Mouse (Mus musculus) liver, postnatal 0 days (tissue): Measurements from ENCODE around the gene Ap2s1. TPM values are rescaled to one million over a fixed set of nuclear protein-coding genes. Genes with fewer than 3 reads are reported as not detected.

Source experiments
- ATAC-seq: fragments of 200-750 bp; cut with Nextera tagmentation; 2 replicates; pipeline ENCODE4 v1.8.0; 2017; ENCODE audit warnings: mild to moderate bottlenecking, moderate library complexity
- DNase-seq: peaks from one replicate; pipeline ENCODE4 v3.0.0-alpha.2; 2016
- H3K27ac ChIP-seq: fragments of 300-500 bp; sonication (generic); 2 replicates; pipeline ENCODE4 v1.5.1; 2014; ENCODE audit warnings: antibody characterized with exemption, moderate library complexity, mild to moderate bottlenecking, low read depth
- H3K27me3 ChIP-seq: fragments of 300-500 bp; sonication (generic); 2 replicates; pipeline ENCODE4 v1.6.1; 2014; ENCODE audit warnings: low read length, control low read depth, mixed read lengths; ENCODE audit not compliant: insufficient read depth
- H3K36me3 ChIP-seq: fragments of 300-500 bp; sonication (generic); replicated peaks from 2 replicates; pipeline ENCODE4 v1.6.1; 2014; ENCODE audit warnings: mild to moderate bottlenecking, control low read depth, low read length, moderate library complexity, mixed read lengths; ENCODE audit not compliant: insufficient read depth
- H3K4me1 ChIP-seq: fragments of 300-500 bp; sonication (generic); 2 replicates; pipeline ENCODE4 v1.6.1; 2014; ENCODE audit warnings: antibody characterized with exemption, mild to moderate bottlenecking, control low read depth; ENCODE audit not compliant: insufficient read depth
- H3K4me2 ChIP-seq: fragments of 300-500 bp; sonication (generic); 2 replicates; pipeline ENCODE4 v1.6.1; 2014; ENCODE audit warnings: low read depth, mild to moderate bottlenecking, low read length, moderate library complexity, mixed read lengths
- H3K4me3 ChIP-seq: fragments of 300-500 bp; sonication (generic); 2 replicates; pipeline ENCODE4 v1.5.1; 2014; ENCODE audit warnings: low read depth, low read length
- H3K9ac ChIP-seq: fragments of 300-500 bp; sonication (generic); replicated peaks from 2 replicates; pipeline ENCODE4 v1.6.1; 2014; ENCODE audit warnings: mild to moderate bottlenecking, moderate library complexity
- H3K9me3 ChIP-seq: fragments of 300-500 bp; sonication (generic); 2 replicates; pipeline ENCODE4 v1.6.1; 2016; ENCODE audit warnings: mild to moderate bottlenecking, control low read depth, low read length, mixed read lengths
- CTCF ChIP-seq: sonication (generic); IDR thresholded peaks from 2 replicates; pipeline ENCODE4 v1.5.1; 2016; ENCODE audit warnings: antibody characterized with exemption, low read depth
- EP300 ChIP-seq: IDR thresholded peaks from 2 replicates; pipeline ENCODE4 v1.6.1; 2016; ENCODE audit warnings: antibody characterized with exemption, low read depth, mild to moderate bottlenecking
- WGBS: fragments of 180-500 bp; shearing (Covaris S2); extraction: QIAGEN DNeasy Blood & Tissue Kit; methylation state at CpG from one replicate; pipeline ENCODE4 v1.1.7; 2014; ENCODE audit not compliant: insufficient replicate concordance; 5-methylcytosine and 5-hydroxymethylcytosine counted together
- polyA plus RNA-seq: library from polyadenylated mRNA; unstranded; fragments of >200 nt; fragmentation: Nextera tagmentation; extraction: Ambion mirVana; gene quantifications from 2 replicates; pipeline ENCODE4 v1.2.1, GENCODE M21; 2015

Ap2s1 gene
- polyA plus RNA-seq, 1 experiment from 2014 or later = 153 TPM

DNA sequence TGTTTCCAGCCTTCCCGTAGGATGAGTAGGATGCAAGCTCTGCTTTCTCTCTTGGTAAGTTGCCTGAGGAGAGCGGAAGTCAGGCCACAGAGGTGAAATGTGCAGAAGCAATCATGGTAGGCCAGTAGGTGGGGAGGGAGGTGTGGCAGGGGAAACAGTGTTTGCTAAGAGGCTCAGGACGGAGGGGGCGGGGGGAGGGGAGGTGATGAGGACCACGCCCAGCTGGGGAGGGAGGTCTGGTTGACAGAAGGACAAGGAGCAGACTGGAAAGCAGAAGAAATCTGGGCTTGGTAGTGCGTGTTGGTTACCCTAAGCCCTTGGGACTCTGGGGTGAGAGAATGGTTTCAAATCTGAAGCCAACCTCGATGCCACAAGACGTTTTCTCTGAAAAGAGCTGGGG, 22.1 kb downstream of the Ap2s1 start:
- H3K9me3 ChIP-seq = no peaks in the 10 kb centered on the region
- ATAC-seq = no peak
- no peak overlapping the region; the same call in 1 of the 2 replicates for H3K27ac ChIP-seq
- H3K4me1 ChIP-seq = 0 out of 2 replicates have a peak, but pooled peaks cover 6% of the 10 kb centered on the region
- TF ChIP-seq CTCF (no peak), EP300 (no peak)
- no peaks in the 10 kb centered on the region for H3K36me3 ChIP-seq
- no peak overlapping the region; the same call in 1 of the 2 replicates for H3K9ac ChIP-seq
- no peaks in the 10 kb centered on the region for H3K27me3 ChIP-seq
- 25% methylated on average over 8 of the region's 8 CpGs for WGBS
- peak; percentile 58 for DNase-seq
- H3K4me3 ChIP-seq = no peak overlapping the region
- no peak overlapping the region for H3K4me2 ChIP-seq

DNA sequence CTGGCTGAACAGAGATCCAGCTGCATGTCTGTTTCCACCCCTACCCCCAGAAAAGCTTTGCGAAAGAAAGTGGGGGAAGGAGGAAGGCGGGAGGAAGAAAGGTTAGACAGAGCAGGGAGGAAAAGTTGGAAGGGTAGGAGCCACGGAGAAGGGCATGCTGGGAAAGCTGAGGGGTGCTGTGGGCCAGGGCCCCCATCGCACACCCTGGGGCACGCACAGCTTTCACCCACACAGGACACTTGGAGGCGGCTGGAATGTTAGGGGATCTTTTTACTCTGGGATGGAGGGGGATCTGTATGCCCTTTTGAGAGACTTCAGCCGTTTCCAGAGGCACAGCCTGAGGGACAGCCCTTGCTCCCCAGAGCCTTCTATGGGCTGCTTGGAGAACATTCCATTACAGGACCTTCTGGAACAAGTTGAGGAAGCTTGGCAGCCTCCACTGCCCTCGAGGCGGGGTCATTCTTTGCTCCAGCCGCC, 22.8 kb downstream of the Ap2s1 start:
- DNase-seq = no peak
- Histone ChIP-seq H3K4me2 (no peak overlapping the region), H3K9ac (no peak overlapping the region), H3K27me3 (no peaks in the 10 kb centered on the region), H3K36me3 (no peaks in the 10 kb centered on the region), H3K4me3 (no peak overlapping the region), H3K4me1 (0 out of 2 replicates have a peak, but pooled peaks cover 4% of the 10 kb centered on the region), H3K9me3 (no peaks in the 10 kb centered on the region), H3K27ac (peak overlapping the region; percentile 3; the same call in 1 of the 2 replicates)
- 56% methylated on average over 10 of the region's 10 CpGs for WGBS
- no peak for TF ChIP-seq EP300
- no peak for TF ChIP-seq CTCF
- no peak for ATAC-seq

DNA sequence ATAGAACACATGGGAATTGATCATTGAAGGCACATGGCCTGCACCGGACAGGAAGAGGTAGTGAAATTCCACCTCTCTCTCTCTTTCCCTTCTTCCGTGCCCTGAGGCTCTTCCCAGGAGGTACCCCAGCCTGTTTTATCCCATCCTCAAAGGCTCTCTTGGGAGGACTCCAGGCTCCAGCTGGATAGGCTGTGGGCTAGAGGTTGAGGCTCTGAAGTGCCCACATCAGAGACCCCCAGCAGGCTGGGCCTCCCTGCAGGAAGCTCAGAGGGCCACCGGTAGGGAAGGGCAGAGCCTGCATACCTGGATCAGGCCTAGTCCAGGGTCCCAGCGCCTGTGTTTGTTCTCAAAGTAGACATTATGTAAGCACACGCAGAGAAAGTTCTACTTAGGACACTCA, 23.4 kb downstream of the Ap2s1 start:
- TF ChIP-seq CTCF = no peak
- no peak for TF ChIP-seq EP300
- no peaks in the 10 kb centered on the region for H3K9me3 ChIP-seq
- 0 out of 2 replicates have a peak, but pooled peaks cover 4% of the 10 kb centered on the region for H3K4me1 ChIP-seq
- no peak for ATAC-seq
- 58% methylated on average over 5 of the region's 5 CpGs for WGBS
- no peak overlapping the region for H3K9ac ChIP-seq
- H3K27me3 ChIP-seq = no peaks in the 10 kb centered on the region
- H3K4me2 ChIP-seq = no peak overlapping the region
- no peak overlapping the region for H3K27ac ChIP-seq
- H3K36me3 ChIP-seq = no peaks in the 10 kb centered on the region
- H3K4me3 ChIP-seq = no peak overlapping the region
- DNase-seq = no peak

DNA sequence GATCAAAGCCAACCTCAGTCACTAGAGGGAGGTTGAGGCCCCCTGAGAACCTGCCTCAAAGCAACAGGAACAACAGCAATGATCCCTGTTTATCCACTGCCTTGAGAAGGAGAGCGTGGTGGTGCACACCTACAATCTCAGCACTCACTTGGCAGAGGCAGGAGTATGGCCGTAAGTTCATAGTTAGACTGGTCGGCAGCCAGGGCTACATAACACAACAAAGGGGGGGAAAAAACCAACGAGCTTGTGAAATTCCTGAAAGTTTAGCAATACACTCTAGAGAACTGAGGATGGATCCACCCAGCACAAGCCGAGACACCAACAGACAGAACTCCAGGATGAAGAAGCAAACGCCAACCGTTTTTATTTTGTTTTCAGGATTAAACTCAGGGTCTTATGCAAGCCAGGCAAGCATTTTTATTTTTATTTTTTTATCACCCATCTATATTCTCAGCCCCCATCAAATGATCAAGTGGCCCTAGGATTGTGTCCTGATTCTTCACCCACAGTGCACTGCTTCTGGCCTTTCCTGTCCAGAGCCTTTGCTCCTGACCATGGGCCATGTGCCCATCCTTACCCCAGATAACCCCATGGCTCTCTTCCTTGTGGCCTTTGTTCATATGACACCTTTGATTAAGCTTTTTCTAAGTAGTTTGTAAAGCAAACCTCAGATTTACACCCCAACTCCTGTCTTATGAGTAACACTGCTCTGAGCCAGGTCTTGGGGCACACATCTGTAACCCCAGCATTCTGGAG, 25.4 kb downstream of the Ap2s1 start:
- 79% methylated on average over 7 of the region's 7 CpGs for WGBS
- ATAC-seq = no peak
- no peaks in the 10 kb centered on the region for H3K9me3 ChIP-seq
- H3K4me3 ChIP-seq = no peak overlapping the region
- DNase-seq = no peak
- no peak overlapping the region for H3K4me2 ChIP-seq
- TF ChIP-seq EP300 (no peak), CTCF (no peak)
- H3K36me3 ChIP-seq = no peaks in the 10 kb centered on the region
- H3K9ac ChIP-seq = no peak overlapping the region
- no peaks in the 10 kb centered on the region for H3K27me3 ChIP-seq
- H3K27ac ChIP-seq = no peak overlapping the region
- H3K4me1 ChIP-seq = 0 out of 2 replicates have a peak, but pooled peaks cover 4% of the 10 kb centered on the region

DNA sequence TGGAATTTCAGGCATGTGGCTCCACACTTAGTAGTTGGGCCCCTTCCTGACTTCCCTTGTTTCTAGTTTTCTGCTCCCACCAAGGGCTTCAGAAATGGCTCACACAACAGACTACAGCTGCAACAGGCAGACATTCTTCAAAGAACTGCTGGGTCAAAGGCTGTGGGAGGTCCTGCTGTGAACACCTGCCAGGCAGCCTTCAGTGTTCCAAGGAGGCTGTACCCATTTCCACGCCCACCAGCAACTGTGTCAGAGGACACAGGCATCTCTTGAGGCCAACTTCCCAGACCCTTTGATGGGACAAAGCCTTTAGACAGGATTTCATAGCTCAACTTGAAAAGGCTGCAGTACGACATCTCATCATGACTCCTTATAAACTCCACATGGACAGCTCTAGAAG, 28.2 kb downstream of the Ap2s1 start:
- no peak overlapping the region for H3K4me2 ChIP-seq
- H3K27ac ChIP-seq = no peak overlapping the region
- TF ChIP-seq EP300 (no peak), CTCF (no peak)
- no peaks in the 10 kb centered on the region for H3K27me3 ChIP-seq
- DNase-seq = no peak
- no peaks in the 10 kb centered on the region for H3K4me1 ChIP-seq
- no peak for ATAC-seq
- H3K4me3 ChIP-seq = no peak overlapping the region
- 62% methylated on average over 2 of the region's 2 CpGs for WGBS
- no peaks in the 10 kb centered on the region for H3K9me3 ChIP-seq
- no peaks in the 10 kb centered on the region for H3K36me3 ChIP-seq
- H3K9ac ChIP-seq = no peak overlapping the region

DNA sequence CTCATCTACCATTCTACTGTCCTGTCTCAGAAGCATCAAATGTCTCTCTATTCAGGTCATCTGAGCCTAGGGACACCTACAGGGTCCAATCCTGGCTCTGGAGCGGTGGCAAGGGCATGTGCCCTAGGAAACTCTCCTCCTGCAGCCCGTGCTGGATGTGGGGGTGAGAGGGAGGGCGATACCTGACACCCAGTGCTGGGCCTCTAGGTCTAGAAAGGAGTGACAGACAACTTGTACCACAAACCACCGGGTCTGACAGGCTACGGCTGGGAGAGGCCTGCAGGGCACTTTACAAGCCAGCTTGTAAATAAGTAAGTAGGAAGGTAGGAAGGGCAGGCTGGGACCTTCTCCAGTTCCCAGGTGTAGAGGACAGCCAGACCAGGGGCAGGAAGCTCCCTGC, 37.7 kb downstream of the Ap2s1 start:
- TF ChIP-seq CTCF (no peak), EP300 (no peak)
- Histone ChIP-seq H3K4me2 (no peak overlapping the region), H3K4me3 (no peak overlapping the region), H3K9me3 (no peaks in the 10 kb centered on the region), H3K9ac (no peak overlapping the region), H3K4me1 (peaks cover 4% of the 10 kb centered on the region; the same call in 1 of the 2 replicates), H3K27ac (no peak overlapping the region), H3K27me3 (no peaks in the 10 kb centered on the region), H3K36me3 (no peaks in the 10 kb centered on the region)
- ATAC-seq (no peak), DNase-seq (no peak)
- 52% methylated on average over 5 of the region's 5 CpGs for WGBS
